Mouse (Mus musculus) gastrocnemius, postnatal 36 days (tissue): ENCODE measurements at regions not wholly inside any gene's neighbourhood (a gene's known extent, or its start where the extent isn't known, plus 50 kb on each side); places are given as distances from the start of the nearest gene placed in this dataset.

Experiments
- DNase-seq, 2 experiments: peaks; one replicate each; pipeline ENCODE4 v3.0.0; 2022
- intact Hi-C: fragments of 180-260 bp; cut with DNase I; formaldehyde crosslinking; loops from one replicate; pipeline ENCODE4 v1.15.1; 2025

DNA sequence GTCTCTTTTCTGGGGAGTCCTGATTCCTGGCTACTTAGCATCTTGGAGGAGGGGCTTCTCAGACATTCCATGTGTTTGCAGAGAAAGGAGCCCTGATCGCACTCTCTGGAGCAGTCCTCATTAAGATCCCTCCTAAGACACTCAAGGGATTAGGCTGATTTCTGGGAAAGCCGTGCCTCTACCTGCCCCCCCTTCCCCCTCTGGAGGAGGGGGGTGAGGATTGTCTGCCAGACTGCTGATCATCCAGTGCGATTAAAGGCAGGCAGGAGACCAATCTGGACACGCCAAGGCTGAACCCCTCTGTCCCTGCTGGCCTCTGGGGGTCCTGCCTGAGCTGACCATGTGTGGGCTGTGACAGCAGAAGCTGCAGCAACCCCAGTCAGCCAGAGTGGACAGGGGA lies 65.4 kb downstream of the Vegfa start:
- intact Hi-C loops = no loop called here
- DNase-seq = no peak

DNA sequence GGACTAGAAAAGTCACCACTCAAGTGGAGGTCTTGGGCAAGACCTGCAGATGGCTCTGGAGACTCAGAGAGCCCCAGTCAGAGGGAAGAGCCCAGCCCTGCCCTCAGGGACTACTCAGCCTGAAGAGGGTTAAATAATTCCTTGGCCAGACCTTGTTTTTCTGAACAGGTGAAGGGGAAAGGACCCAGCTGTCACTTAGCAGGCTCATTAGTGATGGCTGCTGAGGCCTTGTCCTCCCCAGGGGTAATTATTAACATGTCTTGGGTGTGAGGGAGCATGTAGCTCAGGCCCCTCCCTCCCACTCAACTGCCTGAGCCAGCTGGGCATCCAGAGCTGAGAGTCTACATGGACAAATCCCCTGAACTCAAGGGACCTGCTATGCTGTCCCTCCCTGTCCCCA lies 68.1 kb downstream of the Vegfa start:
- no peak for DNase-seq
- intact Hi-C loops = no loop called here

DNA sequence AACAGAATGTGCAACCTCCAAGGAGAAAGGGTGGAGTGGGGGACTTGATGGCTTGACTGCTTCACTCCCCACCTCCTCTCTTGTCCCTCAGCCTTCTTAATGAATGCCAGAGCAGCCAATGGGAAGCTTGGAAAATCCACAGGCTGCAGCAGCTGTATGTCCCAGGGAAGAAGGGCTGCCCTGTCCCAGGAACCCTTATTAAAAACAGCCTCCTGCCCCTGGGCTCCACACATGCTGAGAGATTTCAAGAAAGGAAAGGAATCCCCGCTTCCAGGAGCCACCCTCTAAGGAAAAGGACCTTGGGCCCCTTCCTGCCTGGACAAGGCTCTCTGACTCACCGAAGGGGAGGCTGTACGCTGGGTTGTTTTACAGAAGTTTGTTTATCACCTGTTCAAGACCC lies 68.8 kb downstream of the Vegfa start:
- DNase-seq = no peak
- intact Hi-C loops = no loop called here

- no peak for DNase-seq
These were observed 70.4 kb downstream of the Vegfa start for GRCm38 (mm10) chr17:45961626-45962319.

GRCm38 (mm10) chr17:45958094-45958881 lies 73.9 kb downstream of the Vegfa start:
- DNase-seq = no peak
- intact Hi-C loops = no loop called here

More at GRCm38 (mm10) chr17:45961626-45962319, 70.4 kb downstream of the Vegfa start:
- intact Hi-C loops = no loop called here

GRCm38 (mm10) chr17:45955481-45955880 lies 76.7 kb downstream of the Vegfa start:
- intact Hi-C loops = no loop called here
- DNase-seq = no peak

GRCm38 (mm10) chr17:45954824-45955223 lies 77.3 kb downstream of the Vegfa start:
- no peak for DNase-seq
- intact Hi-C loops = no loop called here

DNA sequence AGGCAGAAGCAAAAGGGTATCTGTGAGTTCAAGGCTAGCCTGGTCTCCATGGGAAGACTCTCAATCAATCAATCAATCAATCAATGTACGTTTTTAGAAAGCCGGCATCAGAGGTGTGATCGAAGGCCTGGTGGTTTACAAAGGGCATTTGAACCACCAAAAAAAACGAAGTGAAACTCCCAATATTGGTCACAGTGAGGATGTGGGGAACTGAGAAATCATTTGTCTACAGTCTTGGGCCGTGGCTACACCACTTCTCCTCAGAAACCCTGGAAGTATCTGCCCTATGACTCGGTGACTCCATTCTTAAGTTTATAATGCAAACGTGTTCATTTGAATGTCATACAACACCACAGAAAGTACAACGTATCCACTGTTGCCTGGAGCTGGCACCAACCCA lies 78.6 kb downstream of the Vegfa start:
- no peak for DNase-seq
- intact Hi-C loops = no loop called here

DNA sequence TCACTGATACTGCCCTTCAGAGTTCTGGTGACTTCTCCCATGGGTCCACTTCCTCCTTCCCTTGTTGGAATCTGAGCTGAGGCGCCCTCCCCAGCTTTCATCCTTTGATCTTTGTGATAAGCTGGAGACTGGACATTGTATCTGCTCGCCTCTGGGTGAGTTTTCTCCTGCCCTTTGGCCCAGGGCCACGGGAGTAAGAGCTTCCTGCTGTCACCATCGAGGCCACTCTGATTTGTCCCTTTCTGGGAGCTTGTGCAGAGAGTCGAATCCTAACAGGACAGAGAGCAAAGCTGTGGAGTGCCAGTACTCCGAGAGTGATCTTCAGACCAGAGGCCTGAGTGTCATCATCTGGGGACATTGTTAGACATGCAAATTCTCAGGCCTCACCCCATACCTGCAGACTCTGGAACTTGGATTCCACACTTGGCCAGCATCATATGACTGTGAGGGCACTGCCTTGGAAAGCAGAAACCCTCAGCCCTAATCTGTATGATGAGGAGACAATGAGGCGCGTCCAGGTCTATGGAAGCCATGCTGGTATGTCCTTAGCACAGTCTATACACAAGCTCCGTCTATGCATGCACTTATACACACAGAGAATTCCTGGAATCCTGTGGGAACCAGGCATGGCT lies 81.5 kb downstream of the Vegfa start:
- intact Hi-C loops = no loop called here

GRCm38 (mm10) chr17:45949141-45949540 lies 83.0 kb downstream of the Vegfa start:
- intact Hi-C loops = no loop called here

More for the DNA sequence above, 81.5 kb downstream of the Vegfa start:
- no peak for DNase-seq

DNA sequence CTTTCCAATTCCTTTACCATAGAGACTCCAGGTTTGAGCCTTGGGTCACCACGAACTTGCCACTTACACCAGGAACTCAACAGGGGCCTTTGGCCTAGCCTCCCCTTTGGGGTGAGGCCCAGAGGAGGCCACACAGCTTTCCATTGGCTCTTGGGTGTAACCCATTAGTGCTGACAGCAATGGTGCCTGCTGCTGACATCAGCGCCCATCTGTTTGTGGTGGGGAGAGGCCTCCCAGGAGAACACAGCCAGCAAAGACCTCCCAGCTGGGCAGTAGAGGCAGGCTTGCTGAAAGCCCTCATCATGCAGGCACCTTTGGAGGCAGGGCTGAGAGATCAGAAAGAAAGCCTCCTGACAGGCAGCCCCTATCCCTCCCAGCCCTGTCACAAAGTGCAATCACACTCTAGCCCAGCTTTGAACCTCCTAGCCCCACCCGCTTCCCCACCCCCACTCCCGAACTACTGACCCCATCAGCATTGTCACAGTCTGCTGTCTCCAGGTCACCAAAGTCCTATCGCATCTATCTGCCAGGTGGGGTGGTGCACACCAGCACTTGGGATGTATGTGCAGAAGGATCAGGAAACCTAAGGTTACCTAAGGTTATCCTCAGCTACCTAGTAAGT lies 83.7 kb downstream of the Vegfa start:
- intact Hi-C loops = no loop called here

More at GRCm38 (mm10) chr17:45949141-45949540, 83.0 kb downstream of the Vegfa start:
- no peak for DNase-seq

DNA sequence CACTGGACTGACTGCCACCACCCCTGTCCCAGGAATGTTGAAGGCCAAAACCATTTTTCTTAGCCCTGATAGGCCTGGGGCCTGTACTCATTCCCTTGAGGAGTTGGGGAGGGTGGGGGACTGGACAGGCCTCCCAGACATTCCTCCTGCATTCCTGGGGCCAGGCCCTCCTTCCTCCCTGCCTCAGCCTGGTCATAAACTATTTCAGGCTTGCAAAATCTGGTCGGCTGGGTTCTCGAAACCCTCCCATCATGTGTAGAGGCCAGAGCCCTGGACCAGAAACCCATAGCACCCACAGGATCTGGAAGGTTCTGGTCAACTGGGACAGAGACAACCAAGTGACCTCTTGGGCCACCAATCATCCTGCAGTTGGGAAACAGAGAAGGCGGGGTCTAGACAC lies 87.2 kb downstream of the Vegfa start:
- no peak for DNase-seq
- intact Hi-C loops = no loop called here

More for the DNA sequence above, 83.7 kb downstream of the Vegfa start:
- no peak for DNase-seq

GRCm38 (mm10) chr17:45943244-45943643 lies 88.9 kb downstream of the Vegfa start:
- intact Hi-C loops = no loop called here
- DNase-seq = no peak

DNA sequence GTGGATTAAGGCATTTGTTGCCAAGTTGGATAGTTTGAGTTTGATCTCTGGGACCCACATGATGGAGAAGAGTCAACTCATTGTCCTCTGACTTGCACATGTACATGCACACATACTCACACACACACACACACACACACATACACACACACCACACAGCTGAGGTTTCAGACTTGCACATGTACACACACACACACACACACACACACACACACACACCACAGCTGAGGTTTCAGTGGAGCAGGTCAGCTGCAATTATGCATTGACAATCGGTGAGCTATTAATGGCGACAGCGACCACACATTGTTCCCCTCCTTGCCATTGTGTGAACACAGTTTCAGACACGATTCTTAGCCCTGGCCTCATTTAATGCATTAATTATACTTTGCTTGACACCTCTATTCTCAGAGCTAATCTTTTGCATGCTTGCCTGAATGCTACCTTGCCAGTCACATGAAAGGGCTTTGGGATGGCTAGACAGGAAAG lies 90.2 kb downstream of the Vegfa start:
- intact Hi-C loops = no loop called here
- no peak for DNase-seq

- DNase-seq = no peak
- intact Hi-C loops = no loop called here
These were observed 91.9 kb downstream of the Vegfa start for GRCm38 (mm10) chr17:45940121-45940813.

DNA sequence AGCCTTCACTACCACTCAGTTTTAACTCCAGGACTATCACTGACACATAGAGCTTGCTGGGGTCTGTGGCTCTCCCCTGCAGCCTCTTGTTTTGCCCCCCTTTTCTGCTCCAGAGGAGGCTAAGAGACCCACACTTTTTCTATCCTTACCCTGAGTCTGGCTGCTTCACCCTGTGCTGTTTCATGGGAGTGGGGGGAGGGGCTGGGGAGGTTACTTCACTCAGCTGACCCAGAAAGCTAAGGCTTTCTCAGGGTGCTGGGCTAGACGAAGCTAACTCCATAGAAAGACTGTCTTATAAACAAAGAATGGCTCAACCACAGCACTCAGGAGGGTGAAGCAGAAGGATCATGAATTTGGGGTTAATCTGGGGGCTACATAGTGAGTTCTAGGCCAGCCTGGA lies 93.9 kb downstream of the Vegfa start:
- DNase-seq = no peak
- intact Hi-C loops = loop anchor here (5.0 kb wide), 1 partner anchor 74 kb away; no protein-coding TSS in a partner anchor

DNA sequence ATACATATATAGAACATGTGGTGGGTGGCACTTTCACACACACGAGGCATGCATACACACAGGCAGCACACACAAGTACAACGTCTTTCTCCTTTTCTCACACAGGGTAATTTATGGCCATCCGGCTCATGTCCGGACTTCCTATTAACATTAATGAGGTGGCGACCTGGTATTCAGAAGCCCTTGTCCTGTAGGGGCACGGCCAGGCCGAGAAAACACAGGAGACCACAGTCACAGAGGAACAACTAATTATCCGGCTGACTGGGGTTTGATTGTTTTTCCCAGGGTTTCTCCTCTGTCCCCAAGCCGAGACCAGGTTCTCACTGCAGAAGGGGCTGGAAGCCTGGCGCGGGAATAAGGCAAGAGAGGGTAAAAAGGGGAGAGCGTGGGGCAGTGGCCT lies 95.6 kb downstream of the Vegfa start:
- no peak for DNase-seq

DNA sequence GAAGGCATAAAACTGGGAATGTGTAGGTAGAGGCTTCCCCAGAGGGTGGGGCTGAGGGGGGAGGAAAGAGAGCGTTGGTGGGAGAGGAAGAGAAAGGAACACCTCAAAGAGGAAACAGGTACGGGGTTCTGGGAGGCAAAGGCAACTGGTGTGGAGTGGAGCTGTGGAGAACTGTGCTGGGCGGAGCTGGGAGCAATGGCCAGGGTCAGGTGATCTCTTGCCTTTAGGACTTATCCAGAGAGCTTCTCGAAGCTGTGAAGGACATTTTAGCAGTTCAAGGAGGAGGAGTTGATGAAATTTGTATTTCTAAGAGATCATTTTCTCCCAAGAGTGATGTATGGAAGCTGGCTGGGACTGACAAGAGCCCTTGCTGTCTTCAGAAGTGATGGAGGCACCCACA lies 96.9 kb downstream of the Vegfa start:
- DNase-seq = no peak
- intact Hi-C loops = loop anchor here (5.0 kb wide), 1 partner anchor 77 kb away; no protein-coding TSS in a partner anchor

More for the DNA sequence above, 95.6 kb downstream of the Vegfa start:
- intact Hi-C loops = loop anchor here (5.0 kb wide), 1 partner anchor 76 kb away; no protein-coding TSS in a partner anchor

- DNase-seq = no peak
- intact Hi-C loops = no loop called here
These were observed 98.2 kb downstream of the Vegfa start for GRCm38 (mm10) chr17:45934002-45934401.

DNA sequence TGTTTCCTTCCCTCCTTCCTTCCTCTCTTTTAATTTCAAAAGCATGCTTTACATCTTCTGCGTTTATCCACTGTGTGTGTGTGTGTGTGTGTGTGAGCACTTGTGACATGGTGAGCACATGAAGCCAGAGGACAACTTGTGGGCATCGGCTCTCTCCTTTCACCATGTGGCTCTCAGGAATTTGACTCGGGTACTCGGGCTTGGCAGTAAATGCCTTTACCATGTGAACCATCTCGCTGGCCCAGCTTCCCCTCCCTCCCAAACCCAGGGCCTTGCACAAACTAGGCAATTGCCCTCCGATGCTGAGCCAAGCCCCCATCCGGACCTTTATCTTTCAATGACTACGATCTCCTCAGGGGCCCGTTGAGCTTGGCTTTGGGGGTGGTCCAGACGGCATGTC lies 99.1 kb downstream of the Vegfa start:
- intact Hi-C loops = no loop called here
- no peak for DNase-seq
